Mouse (Mus musculus): Measurements from ENCODE around the gene Asap3. TPM values are rescaled to one million over a fixed set of nuclear protein-coding genes. Genes with fewer than 3 reads are reported as not detected.

Gene Asap3
- polyA plus RNA-seq, 1 experiment from 2014 or later: 1.6 TPM

DNA sequence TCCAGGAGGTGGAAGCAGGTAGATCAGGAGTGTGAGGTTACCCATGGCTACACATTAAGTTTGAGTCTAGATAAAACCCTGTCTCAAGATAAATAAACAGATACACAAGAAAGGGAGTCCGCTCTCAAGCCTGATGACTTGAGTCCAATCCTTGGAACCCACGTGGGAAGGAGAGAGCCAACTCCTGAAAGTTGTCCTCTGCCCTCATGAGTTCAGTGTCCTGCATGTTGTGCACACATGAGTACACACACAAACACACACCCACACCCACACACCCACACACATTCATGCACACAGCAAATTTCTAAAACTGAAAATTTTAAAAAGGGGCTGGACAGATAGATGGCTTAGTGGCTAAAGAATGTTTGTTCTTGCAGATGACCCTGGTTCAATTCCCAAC, 1.4 kb upstream of the Asap3 start:
- H3K4me1 ChIP-seq (ENCODE audit: control insufficient read depth, insufficient read depth, low read length): peaks cover 7% of the 10 kb centered on the region
- ATAC-seq (no peak), DNase-seq (ENCODE audit: low spot score) (no peak)
- H3K36me3 ChIP-seq (ENCODE audit: control insufficient read depth, insufficient read depth, low read length): no peaks in the 10 kb centered on the region
- no peak overlapping the region for H3K9ac ChIP-seq (ENCODE audit: low read length)
- H3K27ac ChIP-seq (ENCODE audit: low read depth, low read length): no peak overlapping the region
- no peaks in the 10 kb centered on the region for H3K9me3 ChIP-seq (replicated peaks; ENCODE audit: control insufficient read depth, low read length)
- no peak overlapping the region for H3K4me2 ChIP-seq (ENCODE audit: low read length)
- 0 out of 2 replicates have a peak, but pooled peaks cover 3% of the 10 kb centered on the region for H3K27me3 ChIP-seq (replicated peaks; ENCODE audit: control insufficient read depth, insufficient read depth, low read length)
- H3K4me3 ChIP-seq (ENCODE audit: low read depth, low read length): no peak overlapping the region
- WGBS: 85% methylated on average over 2 of the region's 2 CpGs

GRCm38 (mm10) chr4:136206943-136207342, 778 bp downstream of the Asap3 start:
- H3K4me1 ChIP-seq (ENCODE audit: control insufficient read depth, insufficient read depth, low read length): peaks cover 7% of the 10 kb centered on the region
- H3K4me2 ChIP-seq (ENCODE audit: low read length): peak overlapping the region; percentile 99
- H3K27ac ChIP-seq (ENCODE audit: low read depth, low read length): no peak overlapping the region
- peak overlapping the region; percentile 51 for H3K4me3 ChIP-seq (ENCODE audit: low read depth, low read length)
- 4% methylated on average over 6 of the region's 6 CpGs for WGBS
- 0 out of 2 replicates have a peak, but pooled peaks cover 3% of the 10 kb centered on the region for H3K27me3 ChIP-seq (replicated peaks; ENCODE audit: control insufficient read depth, insufficient read depth, low read length)
- ATAC-seq (0 out of 2 replicates have a peak, but pooled peaks have one; percentile 8), DNase-seq (ENCODE audit: low spot score) (no peak)
- no peaks in the 10 kb centered on the region for H3K9me3 ChIP-seq (replicated peaks; ENCODE audit: control insufficient read depth, low read length)
- peak overlapping the region; percentile 75 for H3K9ac ChIP-seq (ENCODE audit: low read length)
- H3K36me3 ChIP-seq (ENCODE audit: control insufficient read depth, insufficient read depth, low read length): no peaks in the 10 kb centered on the region

DNA sequence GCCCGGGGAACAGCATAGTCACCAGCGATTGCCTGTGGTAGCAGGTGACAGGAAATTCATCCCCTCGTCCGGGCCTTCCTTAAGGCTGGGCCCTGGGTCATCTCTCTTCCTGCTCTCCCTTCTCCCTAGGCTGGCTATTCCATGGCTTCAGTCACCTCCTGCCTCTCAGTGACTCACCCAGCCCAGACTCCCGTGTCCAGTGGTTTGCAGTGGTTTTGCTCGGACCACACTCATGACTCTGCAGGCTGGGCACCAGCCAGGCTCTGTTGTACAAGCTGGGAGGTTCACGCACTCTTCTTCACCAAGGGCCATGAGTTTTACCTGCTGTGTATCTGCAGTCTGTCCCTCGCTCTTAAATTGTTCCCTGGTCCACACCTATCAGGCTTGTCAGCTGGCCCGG, 4.8 kb downstream of the Asap3 start:
- ATAC-seq: no peak
- no peak overlapping the region for H3K4me3 ChIP-seq (ENCODE audit: low read depth, low read length)
- peaks cover 7% of the 10 kb centered on the region for H3K4me1 ChIP-seq (ENCODE audit: control insufficient read depth, insufficient read depth, low read length)

GRCm38 (mm10) chr4:136213629-136214028, 7.5 kb downstream of the Asap3 start:
- H3K4me1 ChIP-seq (ENCODE audit: control insufficient read depth, insufficient read depth, low read length): peaks cover 7% of the 10 kb centered on the region; the same call in 1 of the 2 replicates
- H3K27ac ChIP-seq (ENCODE audit: low read depth, low read length): no peak overlapping the region
- no peak overlapping the region for H3K9ac ChIP-seq (ENCODE audit: low read length)
- H3K4me2 ChIP-seq (ENCODE audit: low read length): no peak overlapping the region
- no peak for ATAC-seq
- no peak overlapping the region for H3K4me3 ChIP-seq (ENCODE audit: low read depth, low read length)
- whole genome bisulfite sequencing: 69% methylated on average over 7 of the region's 7 CpGs
- H3K36me3 ChIP-seq (ENCODE audit: control insufficient read depth, insufficient read depth, low read length): no peaks in the 10 kb centered on the region
- no peak for DNase-seq (ENCODE audit: low spot score)
- H3K27me3 ChIP-seq (replicated peaks; ENCODE audit: control insufficient read depth, insufficient read depth, low read length): no peaks in the 10 kb centered on the region
- H3K9me3 ChIP-seq (replicated peaks; ENCODE audit: control insufficient read depth, low read length): no peaks in the 10 kb centered on the region

More for the DNA sequence above, 4.8 kb downstream of the Asap3 start:
- DNase-seq (ENCODE audit: low spot score): no peak
- Histone ChIP-seq H3K36me3 (ENCODE audit: control insufficient read depth, insufficient read depth, low read length) (no peaks in the 10 kb centered on the region), H3K27ac (ENCODE audit: low read depth, low read length) (no peak overlapping the region), H3K27me3 (replicated peaks; ENCODE audit: control insufficient read depth, insufficient read depth, low read length) (0 out of 2 replicates have a peak, but pooled peaks cover 3% of the 10 kb centered on the region), H3K4me2 (ENCODE audit: low read length) (no peak overlapping the region), H3K9ac (ENCODE audit: low read length) (no peak overlapping the region), H3K9me3 (replicated peaks; ENCODE audit: control insufficient read depth, low read length) (no peaks in the 10 kb centered on the region)
- WGBS: 84% methylated on average over 9 of the region's 9 CpGs

DNA sequence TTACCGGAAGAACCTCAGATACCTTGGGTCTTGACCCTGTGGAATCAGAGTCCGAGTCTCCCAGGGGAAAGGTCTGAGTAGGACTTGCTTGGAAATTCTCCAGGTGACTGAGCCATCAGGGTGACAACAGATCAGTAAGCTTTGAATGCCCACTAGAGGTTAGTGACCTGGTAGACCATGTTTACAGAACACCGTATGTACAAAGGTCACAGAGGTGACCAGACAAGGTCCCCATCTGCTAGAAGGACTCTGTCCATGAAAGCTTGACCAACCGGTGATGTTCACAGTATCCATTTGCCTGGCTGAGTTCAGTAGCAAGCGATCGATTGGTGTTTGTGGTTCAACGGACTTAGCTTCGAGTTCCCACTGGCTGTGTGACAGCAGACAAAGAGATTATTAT, 8.7 kb downstream of the Asap3 start:
- Histone ChIP-seq H3K36me3 (ENCODE audit: control insufficient read depth, insufficient read depth, low read length) (no peaks in the 10 kb centered on the region), H3K4me1 (ENCODE audit: control insufficient read depth, insufficient read depth, low read length) (peaks cover 12% of the 10 kb centered on the region; the same call in 1 of the 2 replicates), H3K9me3 (replicated peaks; ENCODE audit: control insufficient read depth, low read length) (no peaks in the 10 kb centered on the region), H3K4me3 (ENCODE audit: low read depth, low read length) (no peak overlapping the region), H3K9ac (ENCODE audit: low read length) (no peak overlapping the region), H3K27me3 (replicated peaks; ENCODE audit: control insufficient read depth, insufficient read depth, low read length) (0 out of 2 replicates have a peak, but pooled peaks cover 3% of the 10 kb centered on the region), H3K27ac (ENCODE audit: low read depth, low read length) (no peak overlapping the region), H3K4me2 (ENCODE audit: low read length) (no peak overlapping the region)
- DNase-seq (ENCODE audit: low spot score) (no peak), ATAC-seq (no peak)
- 91% methylated on average over 8 of the region's 8 CpGs for WGBS

DNA sequence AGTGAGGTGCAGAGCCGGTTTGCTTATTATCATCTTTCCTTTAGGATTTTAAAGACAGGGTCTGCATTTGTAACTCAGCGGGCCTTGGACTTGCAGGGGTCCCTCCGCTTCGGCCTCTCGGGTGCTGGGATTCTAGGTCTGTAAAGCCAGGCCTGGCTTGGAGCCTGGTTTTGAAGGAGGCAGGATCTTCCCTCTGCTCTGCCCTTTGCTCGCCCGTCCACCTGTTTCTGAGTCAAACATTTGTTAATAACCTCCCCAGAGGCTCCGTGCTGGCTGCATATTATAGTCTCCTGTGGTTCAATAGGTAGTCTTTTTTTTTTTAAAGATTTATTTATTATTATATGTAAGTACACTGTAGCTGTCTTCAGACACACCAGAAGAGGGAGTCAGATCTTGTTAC, 9.4 kb downstream of the Asap3 start:
- Histone ChIP-seq H3K9ac (ENCODE audit: low read length) (no peak overlapping the region), H3K4me3 (ENCODE audit: low read depth, low read length) (no peak overlapping the region), H3K36me3 (ENCODE audit: control insufficient read depth, insufficient read depth, low read length) (no peaks in the 10 kb centered on the region), H3K4me2 (ENCODE audit: low read length) (no peak overlapping the region), H3K4me1 (ENCODE audit: control insufficient read depth, insufficient read depth, low read length) (peaks cover 18% of the 10 kb centered on the region), H3K27me3 (replicated peaks; ENCODE audit: control insufficient read depth, insufficient read depth, low read length) (0 out of 2 replicates have a peak, but pooled peaks cover 3% of the 10 kb centered on the region), H3K27ac (ENCODE audit: low read depth, low read length) (no peak overlapping the region), H3K9me3 (replicated peaks; ENCODE audit: control insufficient read depth, low read length) (no peaks in the 10 kb centered on the region)
- ATAC-seq (no peak), DNase-seq (ENCODE audit: low spot score) (no peak)
- WGBS: 93% methylated on average over 8 of the region's 8 CpGs

DNA sequence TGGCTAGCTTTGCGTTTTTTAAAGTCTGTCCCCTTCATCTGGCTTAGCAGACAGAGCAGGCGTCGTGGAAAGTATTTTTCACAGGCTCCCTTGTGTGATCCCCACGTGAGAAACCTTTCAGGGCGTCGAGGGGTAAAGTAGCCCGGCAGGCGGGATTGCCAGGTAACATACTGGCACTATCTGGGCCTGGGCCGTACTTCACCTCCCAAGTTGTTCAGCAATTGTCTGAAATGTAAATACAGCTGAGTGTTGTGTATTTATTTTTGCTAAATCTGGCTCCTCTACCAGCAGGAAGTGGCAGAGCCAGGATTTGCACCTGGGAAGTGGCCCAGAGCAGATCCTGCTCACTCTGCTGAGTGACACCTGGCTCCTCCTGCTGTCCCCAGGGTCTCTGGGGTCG, 10.9 kb downstream of the Asap3 start:
- Histone ChIP-seq H3K9ac (ENCODE audit: low read length) (no peak overlapping the region), H3K4me3 (ENCODE audit: low read depth, low read length) (no peak overlapping the region), H3K4me1 (ENCODE audit: control insufficient read depth, insufficient read depth, low read length) (peaks cover 18% of the 10 kb centered on the region), H3K4me2 (ENCODE audit: low read length) (no peak overlapping the region), H3K27me3 (replicated peaks; ENCODE audit: control insufficient read depth, insufficient read depth, low read length) (0 out of 2 replicates have a peak, but pooled peaks cover 3% of the 10 kb centered on the region), H3K36me3 (ENCODE audit: control insufficient read depth, insufficient read depth, low read length) (no peaks in the 10 kb centered on the region), H3K27ac (ENCODE audit: low read depth, low read length) (no peak overlapping the region), H3K9me3 (replicated peaks; ENCODE audit: control insufficient read depth, low read length) (no peaks in the 10 kb centered on the region)
- no peak for ATAC-seq
- no peak for DNase-seq (ENCODE audit: low spot score)
- WGBS: 74% methylated on average over 10 of the region's 10 CpGs

DNA sequence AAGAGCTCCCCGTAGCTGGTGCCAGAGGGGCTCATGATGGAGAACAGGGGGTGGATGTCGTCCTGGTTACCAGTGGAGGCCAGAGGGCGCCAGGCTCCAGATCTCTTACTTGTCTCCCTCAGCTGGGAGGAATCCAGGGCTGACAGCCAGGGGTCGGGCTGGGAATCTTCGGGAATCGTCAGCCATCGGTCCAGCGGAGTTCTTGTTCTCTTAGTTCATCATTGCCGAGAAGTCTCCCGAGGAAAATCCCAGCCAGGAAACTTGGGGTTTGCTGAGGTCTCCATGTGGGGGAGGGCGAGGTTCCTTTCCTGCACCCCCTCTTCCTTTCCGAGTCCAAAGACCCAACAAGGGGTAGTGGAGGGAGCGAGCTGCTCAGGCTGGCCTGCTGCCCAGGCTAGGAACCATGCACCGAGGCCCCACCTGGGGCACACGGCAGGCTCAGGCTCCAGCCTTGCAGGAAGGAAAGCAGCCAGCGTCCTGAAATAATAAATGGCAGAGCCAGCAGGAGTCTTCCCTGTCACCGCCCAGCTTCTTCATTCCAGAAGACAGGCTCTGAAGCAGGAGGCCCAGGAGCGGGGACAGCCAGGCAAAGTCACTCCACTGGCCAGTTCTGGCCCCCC, 12.5 kb downstream of the Asap3 start:
- DNase-seq (ENCODE audit: low spot score) (peak; percentile 47), ATAC-seq (0 out of 2 replicates have a peak, but pooled peaks have one; percentile 26)
- Histone ChIP-seq H3K9ac (ENCODE audit: low read length) (peak overlapping the region; percentile 45), H3K9me3 (replicated peaks; ENCODE audit: control insufficient read depth, low read length) (no peaks in the 10 kb centered on the region), H3K4me1 (ENCODE audit: control insufficient read depth, insufficient read depth, low read length) (peaks cover 21% of the 10 kb centered on the region), H3K27ac (ENCODE audit: low read depth, low read length) (peak overlapping the region; percentile 48; the same call in 1 of the 2 replicates), H3K4me3 (ENCODE audit: low read depth, low read length) (no peak overlapping the region), H3K27me3 (replicated peaks; ENCODE audit: control insufficient read depth, insufficient read depth, low read length) (0 out of 2 replicates have a peak, but pooled peaks cover 3% of the 10 kb centered on the region), H3K36me3 (ENCODE audit: control insufficient read depth, insufficient read depth, low read length) (no peaks in the 10 kb centered on the region), H3K4me2 (ENCODE audit: low read length) (peak overlapping the region; percentile 26)
- 10% methylated on average over 18 of the region's 18 CpGs for WGBS

GRCm38 (mm10) chr4:136220133-136220775, 14.1 kb downstream of the Asap3 start:
- Histone ChIP-seq H3K27me3 (replicated peaks; ENCODE audit: control insufficient read depth, insufficient read depth, low read length) (0 out of 2 replicates have a peak, but pooled peaks cover 3% of the 10 kb centered on the region), H3K4me2 (ENCODE audit: low read length) (no peak overlapping the region), H3K4me1 (ENCODE audit: control insufficient read depth, insufficient read depth, low read length) (peaks cover 30% of the 10 kb centered on the region), H3K4me3 (ENCODE audit: low read depth, low read length) (no peak overlapping the region), H3K9me3 (replicated peaks; ENCODE audit: control insufficient read depth, low read length) (no peaks in the 10 kb centered on the region), H3K9ac (ENCODE audit: low read length) (no peak overlapping the region), H3K36me3 (ENCODE audit: control insufficient read depth, insufficient read depth, low read length) (no peaks in the 10 kb centered on the region), H3K27ac (ENCODE audit: low read depth, low read length) (no peak overlapping the region)
- ATAC-seq: no peak
- DNase-seq (ENCODE audit: low spot score): no peak
- WGBS: 5% methylated on average over 17 of the region's 17 CpGs

Data from forebrain, embryonic 14.5 days (tissue).